Mouse (Mus musculus) midbrain, embryonic 10.5 days (tissue): Measurements from ENCODE around the gene Gm2042. TPM values are rescaled to one million over a fixed set of nuclear protein-coding genes. Genes with fewer than 3 reads are reported as not detected.
"Not testable (repeated sequence)": the region's sequence is repeated elsewhere in the genome, so short reads cannot be mapped to it uniquely, and the experiment has no call there.

Experiments used
- DNase-seq: peaks from one replicate; pipeline ENCODE4 v3.0.0-alpha.2; 2017; ENCODE audit warnings: low spot score
- H3K27ac ChIP-seq: fragments of 300-500 bp; sonication (generic); replicated peaks from 2 replicates; pipeline ENCODE4 v1.5.1; 2016; ENCODE audit warnings: mild to moderate bottlenecking
- H3K27me3 ChIP-seq: fragments of 300-500 bp; sonication (generic); 2 replicates; pipeline ENCODE4 v1.6.1; 2016; ENCODE audit warnings: low read depth, mild to moderate bottlenecking; ENCODE audit not compliant: poor library complexity, severe bottlenecking
- H3K36me3 ChIP-seq: fragments of 300-500 bp; sonication (generic); 2 replicates; pipeline ENCODE4 v1.6.1; 2016; ENCODE audit warnings: mild to moderate bottlenecking, moderate library complexity
- H3K4me1 ChIP-seq: fragments of 300-500 bp; sonication (generic); 2 replicates; pipeline ENCODE4 v1.6.1; 2016
- H3K4me3 ChIP-seq: fragments of 300-500 bp; sonication (generic); 2 replicates; pipeline ENCODE4 v1.5.1; 2016; ENCODE audit warnings: mild to moderate bottlenecking, moderate library complexity
- H3K9me3 ChIP-seq: fragments of 300-500 bp; sonication (generic); replicated peaks from 2 replicates; pipeline ENCODE4 v1.6.1; 2016; ENCODE audit warnings: mild to moderate bottlenecking
- WGBS: fragments of 180-500 bp; shearing (Covaris S2); methylation state at CpG from one replicate; pipeline ENCODE4 v1.1.7; 2016; 5-methylcytosine and 5-hydroxymethylcytosine counted together
- polyA plus RNA-seq: library from polyadenylated mRNA; unstranded; fragments of >200 nt; fragmentation: Nextera tagmentation; extraction: Ambion mirVana; gene quantifications from 2 replicates; pipeline ENCODE4 v1.2.1, GENCODE M21; 2016

Gm2042 gene
- not detected in 2 replicates for polyA plus RNA-seq

- H3K9me3 ChIP-seq, H3K36me3 ChIP-seq, H3K4me3 ChIP-seq, H3K4me1 ChIP-seq, DNase-seq, H3K27me3 ChIP-seq, H3K27ac ChIP-seq: not testable (repeated sequence)
- 76% methylated on average over 2 of the region's 2 CpGs for WGBS
Measured at GRCm38 (mm10) chr12:87953780-87954179, at the start of gene Gm2042. Gene Gm2042, plus strand, starts transcription at chr12:87954080.

- H3K4me1 ChIP-seq, H3K27ac ChIP-seq, H3K27me3 ChIP-seq, H3K4me3 ChIP-seq, H3K9me3 ChIP-seq, DNase-seq, H3K36me3 ChIP-seq: not testable (repeated sequence)
- 83% methylated on average over 2 of the region's 2 CpGs for WGBS
Measured at GRCm38 (mm10) chr12:87919721-87920120, 34.2 kb upstream of the Gm2042 start, which contains the start of gene Gm2035. Gene Gm2035, minus strand, starts transcription at chr12:87919857.

- not testable (repeated sequence) for H3K27ac ChIP-seq, H3K9me3 ChIP-seq, H3K4me1 ChIP-seq, DNase-seq, H3K36me3 ChIP-seq, H3K27me3 ChIP-seq, H3K4me3 ChIP-seq
Measured at GRCm38 (mm10) chr12:87984000-87984399, 30.1 kb downstream of the Gm2042 start.

GRCm38 (mm10) chr12:88004118-88004517 lies 50.2 kb downstream of the Gm2042 start:
- WGBS, result 83% methylated on average over 3 of the region's 3 CpGs
- not testable (repeated sequence) for H3K27me3 ChIP-seq, H3K4me3 ChIP-seq, H3K9me3 ChIP-seq, H3K4me1 ChIP-seq, DNase-seq, H3K27ac ChIP-seq, H3K36me3 ChIP-seq

Other genes starting within 250 kb of the Gm2042 start
- not detected in 2 replicates for gene Gm21319, start 178.3 kb upstream of the Gm2042 start, polyA plus RNA-seq
- not detected in 2 replicates for gene Gm21936, start 158.6 kb upstream of the Gm2042 start, polyA plus RNA-seq
- not detected in 2 replicates for gene BB287469, start 137.5 kb upstream of the Gm2042 start, polyA plus RNA-seq
- gene Gm2001, start 111.7 kb upstream of the Gm2042 start, polyA plus RNA-seq, result not detected in 2 replicates
- not detected in 2 replicates for gene Gm2016, start 80.0 kb upstream of the Gm2042 start, polyA plus RNA-seq
- gene Gm2022, start 58.7 kb upstream of the Gm2042 start, polyA plus RNA-seq, result not detected in 2 replicates
- gene Gm2035, start 34.2 kb upstream of the Gm2042 start, polyA plus RNA-seq, result not detected in 2 replicates
- gene Gm2075, start 57.8 kb downstream of the Gm2042 start, polyA plus RNA-seq, result not detected in 2 replicates
- not detected in 2 replicates for gene Gm6803, start 64.7 kb downstream of the Gm2042 start, polyA plus RNA-seq
- gene Gm2056, start 72.9 kb downstream of the Gm2042 start, polyA plus RNA-seq, result not detected in 2 replicates
- not detected in 2 replicates for gene Gm16368, start 129.6 kb downstream of the Gm2042 start, polyA plus RNA-seq
- gene Gm10436, start 228.0 kb downstream of the Gm2042 start, polyA plus RNA-seq, result not detected in 2 replicates